Mouse (Mus musculus) E14TG2a.4 (cell line): ENCODE measurements around the gene Gm5294.

ENCODE experiments used
- CTCF ChIP-seq: conservative IDR thresholded peaks from 2 replicates; pipeline ENCODE4 v1.5.1; 2014; ENCODE audit warnings: low read length
- NANOG ChIP-seq: IDR thresholded peaks from 2 replicates; pipeline ENCODE4 v1.6.1; 2014; ENCODE audit warnings: borderline replicate concordance, low read length, mixed read lengths

- TF ChIP-seq CTCF (no peak), NANOG (no peak)
Observed at GRCm38 (mm10) chr5:138776346-138776745, 43.5 kb upstream of the Gm5294 start.
